Mouse (Mus musculus): Measurements from ENCODE around the gene Dus3l.

- no peak for TF ChIP-seq ZC3H11A (IDR thresholded peaks at IDR 0.05; ENCODE audit: borderline replicate concordance, low read depth, low read length)
- TF ChIP-seq MAFK (IDR thresholded peaks at IDR 0.05; ENCODE audit: insufficient read depth, low read depth, low read length) = no peak
- no peak for TF ChIP-seq ZNF384 (IDR thresholded peaks at IDR 0.05; ENCODE audit: low read depth, low read length)
- TF ChIP-seq HCFC1 (IDR thresholded peaks at IDR 0.05; ENCODE audit: borderline replicate concordance, insufficient read depth, low read length) = no peak
Observed at GRCm38 (mm10) chr17:56763741-56764250, 761 bp upstream of the Dus3l start.

All from ES-E14 (cell line).